8 mouse cellular contexts compared by ENCODE assay signal in genomic region chrX:112311531-112311887, GRCm38 (mm10). TPM values are rescaled to one million over a fixed set of nuclear protein-coding genes. Genes with fewer than 3 reads are reported as not detected.
DNase-seq lines count a peak whose midpoint lies in the region; ATAC-seq and TF ChIP-seq lines count a peak whose summit lies in the region.

No protein-coding gene starts in this region.

- H3K27ac ChIP-seq in heart, embryonic 12.5 days (ENCODE audit: poor library complexity, severe bottlenecking), result no peak overlapping the region
- H3K27ac ChIP-seq in limb, embryonic 13.5 days, result no peak overlapping the region

- no peak for TF ChIP-seq CTCF in E14TG2a.4 (conservative IDR thresholded peaks at IDR 0.05; ENCODE audit: low read length)

- H3K9ac ChIP-seq in heart, embryonic 12.5 days, result peak overlapping the region; percentile 79
- peak overlapping the region; percentile 70 for H3K9ac ChIP-seq in limb, embryonic 13.5 days

- no peak for TF ChIP-seq POLR2A in myocyte (IDR thresholded peaks at IDR 0.05; ENCODE audit: insufficient read length, low read depth)

- no peaks in the 10 kb centered on the region for H3K79me2 ChIP-seq in myocyte (ENCODE audit: control insufficient read depth, insufficient read depth)

- H3K9me3 ChIP-seq in heart, embryonic 12.5 days (replicated peaks), result no peaks in the 10 kb centered on the region
- no peaks in the 10 kb centered on the region for H3K9me3 ChIP-seq in E14TG2a.4 (ENCODE audit: low read length)
- no peaks in the 10 kb centered on the region for H3K9me3 ChIP-seq in limb, embryonic 13.5 days

- 7% methylated on average over 12 of the region's 12 CpGs for WGBS in heart, embryonic 12.5 days
- WGBS in limb, embryonic 13.5 days, result 8% methylated on average over 12 of the region's 12 CpGs

- H3K4me1 ChIP-seq in heart, embryonic 12.5 days (replicated peaks), result no peaks in the 10 kb centered on the region
- H3K4me1 ChIP-seq in E14TG2a.4 (replicated peaks; ENCODE audit: low read depth, low read length), result 0 out of 2 replicates have a peak, but pooled peaks cover 2% of the 10 kb centered on the region
- no peaks in the 10 kb centered on the region for H3K4me1 ChIP-seq in limb, embryonic 13.5 days

- H3K4me3 ChIP-seq in heart, embryonic 12.5 days, result peak overlapping the region; percentile 64
- H3K4me3 ChIP-seq in E14TG2a.4 (replicated peaks; ENCODE audit: low read length), result peak overlapping the region; percentile 80
- H3K4me3 ChIP-seq in limb, embryonic 13.5 days, result peak overlapping the region; percentile 58
- peak overlapping the region; percentile 39 for H3K4me3 ChIP-seq in myocyte

- peak overlapping the region; percentile 16; the same call in 1 of the 2 replicates for H3K4me2 ChIP-seq in heart, embryonic 12.5 days
- peak overlapping the region; percentile 61 for H3K4me2 ChIP-seq in limb, embryonic 13.5 days (replicated peaks)
- H3K4me2 ChIP-seq in myocyte (ENCODE audit: low read depth), result peak overlapping the region; percentile 70

- no peak for DNase-seq in heart, postnatal 36 days
- DNase-seq in layer of hippocampus, adult 11-12 months (ENCODE audit: low spot score), result no peak
- no peak for DNase-seq in cerebellum, adult 9-11 months

- no peak overlapping the region for H3ac ChIP-seq in myocyte (ENCODE audit: control insufficient read depth, insufficient read length)

- ATAC-seq in heart, embryonic 12.5 days (ENCODE audit: insufficient number of reproducible peaks, low FRiP score), result peak; percentile 42; the same call in 1 of the 2 replicates
- ATAC-seq in erythroblast, adult 5-6 weeks (replicated peaks; ENCODE audit: low FRiP score, poor library complexity, severe bottlenecking), result peak; percentile 64
- ATAC-seq in limb, embryonic 13.5 days (ENCODE audit: low FRiP score, low read depth), result peak; percentile 44; the same call in 1 of the 2 replicates

- no peaks in the 10 kb centered on the region for H3K36me3 ChIP-seq in heart, embryonic 12.5 days
- no peaks in the 10 kb centered on the region for H3K36me3 ChIP-seq in E14TG2a.4 (ENCODE audit: insufficient read depth, low read length)
- H3K36me3 ChIP-seq in limb, embryonic 13.5 days, result no peaks in the 10 kb centered on the region
- no peaks in the 10 kb centered on the region for H3K36me3 ChIP-seq in myocyte (ENCODE audit: control insufficient read depth, insufficient read depth)

- no peaks in the 10 kb centered on the region for H3K27me3 ChIP-seq in heart, embryonic 12.5 days (replicated peaks)
- H3K27me3 ChIP-seq in E14TG2a.4 (ENCODE audit: insufficient read depth, low read length) (no peaks in the 10 kb centered on the region), myocyte (ENCODE audit: control insufficient read depth, insufficient read depth, insufficient read length) (no peaks in the 10 kb centered on the region)
- H3K27me3 ChIP-seq in limb, embryonic 13.5 days, result no peaks in the 10 kb centered on the region

- intact Hi-C loops in heart, postnatal 36 days (cut with DNase I), result no loop called here

TF ChIP-seq in myocyte, 11 proteins besides CTCF, POLR2A, EP300 and RAD21:
- TF ChIP-seq REST (IDR thresholded peaks at IDR 0.05; ENCODE audit: insufficient read depth, insufficient read length) (no peak), CEBPB (IDR thresholded peaks at IDR 0.05; ENCODE audit: insufficient read depth, poor library complexity, severe bottlenecking) (no peak), MAX (IDR thresholded peaks at IDR 0.05; ENCODE audit: low read depth) (no peak), MYOD1 (IDR thresholded peaks at IDR 0.05; ENCODE audit: control insufficient read depth in 1 of 3, insufficient read length in 2 of 3, low read depth in 2 of 3) (no peak), MYOG (IDR thresholded peaks at IDR 0.05; ENCODE audit: control insufficient read depth in 1 of 3, insufficient read depth in 1 of 3, insufficient read length in 2 of 3, low read depth in 2 of 3) (no peak), TCF3 (IDR thresholded peaks at IDR 0.05; ENCODE audit: insufficient read length, low read depth) (no peak), E2F4 (IDR thresholded peaks at IDR 0.05; ENCODE audit: insufficient read depth) (no peak)

RNA-seq across cellular contexts. Expression of gene Apool, which starts 0.4 kb away (rescaled TPM):
- polyA plus RNA-seq in heart, embryonic 12.5 days (2016; fragmentation: Nextera tagmentation; extraction: Ambion mirVana), result 69.7 and 72.3 TPM in 2 replicates
- total RNA-seq in heart, postnatal 36 days (2021), result 10 to 100 TPM; 66.0 to 74.5 TPM
- 0.77 and 4.2 TPM in 2 replicates for total RNA-seq in erythroblast, adult 5-6 weeks (2015; ENCODE audit: low replicate concordance)
- 7.8 and 9.1 TPM in 2 replicates for total RNA-seq in erythroblast, adult 5-6 weeks (2017; ENCODE audit: low replicate concordance)
- polyA plus RNA-seq in limb, embryonic 13.5 days (2015; fragmentation: Nextera tagmentation; extraction: Ambion mirVana), result 65.3 and 65.8 TPM in 2 replicates
- polyA plus RNA-seq in myocyte (2012; fragmentation: generic; extraction: Trizol), result 16.3 TPM

Comparison
In these comparisons a context has a peak if more than half of its experiments do, and no peak if none do; other contexts are left out.
1. H3K4me2 ChIP-seq: peak in every context shown above with its lines; median percentile 70 in myocyte; 61 in limb, embryonic 13.5 days; 16 in heart, embryonic 12.5 days.